Mouse (Mus musculus) retina, postnatal 7 days (tissue): Measurements from ENCODE around the gene Arhgef9.
A peak's percentile ranks its signal among the peaks of the same experiment; 100 is the strongest.

Experiments
- DNase-seq: peaks from one replicate; pipeline ENCODE4 v3.0.0-alpha.2; 2012; ENCODE audit warnings: low read depth, low spot score

Arhgef9 gene

DNA sequence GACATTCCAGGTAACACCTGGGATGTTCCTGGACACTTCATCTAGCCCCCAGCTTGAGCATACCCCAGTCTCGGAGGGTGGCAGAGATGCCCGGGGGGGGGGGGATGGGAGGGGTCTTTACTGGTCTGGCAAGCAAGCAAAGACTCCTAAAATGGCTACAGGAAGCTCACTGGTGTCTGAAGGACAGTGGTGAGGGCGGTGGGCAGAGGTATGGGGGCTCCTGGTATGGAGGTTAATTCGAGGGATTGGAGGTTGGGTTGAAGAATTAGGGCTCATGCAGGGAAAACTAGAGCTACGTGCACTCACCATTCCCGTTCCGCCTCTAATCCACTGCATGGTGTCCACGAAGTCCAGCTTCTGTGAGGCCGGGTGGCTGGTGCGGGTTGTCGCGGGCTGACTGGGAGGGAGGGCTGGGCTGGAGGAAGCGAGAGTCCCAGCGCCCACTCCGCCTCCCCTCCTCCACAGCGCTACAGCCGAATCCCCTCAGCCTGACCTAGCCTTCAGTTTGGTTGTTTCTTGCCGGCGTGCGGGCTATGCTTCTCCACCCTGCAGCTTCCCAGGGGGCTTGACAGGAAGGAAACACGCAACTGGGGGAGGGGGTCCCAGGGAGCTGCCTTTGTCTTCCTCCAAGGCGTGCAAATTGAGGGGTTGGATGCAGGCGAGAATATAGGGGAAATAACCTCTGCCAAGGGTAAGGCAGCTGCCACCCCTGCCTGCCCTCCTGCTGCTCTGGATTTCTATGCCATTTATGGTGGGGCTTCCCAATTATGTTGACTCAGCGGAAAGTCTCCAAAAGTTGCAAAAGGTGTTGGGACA, at the start of gene Arhgef9:
Gene Arhgef9 (minus strand): TSS at position 753 of the 816 bp plus-strand sequence.
- peak; percentile 8 for DNase-seq

- no peak for DNase-seq
Measured at GRCm38 (mm10) chrX:95238896-95239295, 42.2 kb upstream of the Arhgef9 start.

- DNase-seq, result no peak
Measured at GRCm38 (mm10) chrX:95195363-95196103, 1.1 kb downstream of the Arhgef9 start.

- peak; percentile 25 for DNase-seq
Measured at GRCm38 (mm10) chrX:95175978-95176377, 20.7 kb downstream of the Arhgef9 start.

DNA sequence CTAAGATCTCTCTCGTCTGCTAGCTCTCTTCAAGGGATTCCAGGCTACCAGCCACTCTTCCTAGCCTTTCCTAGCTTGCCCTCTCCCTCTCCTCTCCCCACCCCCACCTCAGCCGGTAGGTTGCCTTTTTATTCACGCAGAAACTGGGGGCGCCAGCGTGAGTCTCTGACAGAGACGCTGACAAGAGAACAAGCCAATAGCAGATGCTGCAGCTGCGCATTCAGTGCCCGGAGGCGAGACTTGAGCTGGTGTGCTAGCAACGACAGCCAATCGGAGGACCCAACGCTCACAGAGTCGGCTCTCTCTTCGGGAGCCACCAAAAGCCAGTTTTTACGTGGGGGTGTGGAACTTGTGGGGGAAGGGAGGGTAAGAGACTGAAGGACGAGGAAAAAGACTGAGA, 30.3 kb downstream of the Arhgef9 start:
- peak; percentile 60 for DNase-seq

DNA sequence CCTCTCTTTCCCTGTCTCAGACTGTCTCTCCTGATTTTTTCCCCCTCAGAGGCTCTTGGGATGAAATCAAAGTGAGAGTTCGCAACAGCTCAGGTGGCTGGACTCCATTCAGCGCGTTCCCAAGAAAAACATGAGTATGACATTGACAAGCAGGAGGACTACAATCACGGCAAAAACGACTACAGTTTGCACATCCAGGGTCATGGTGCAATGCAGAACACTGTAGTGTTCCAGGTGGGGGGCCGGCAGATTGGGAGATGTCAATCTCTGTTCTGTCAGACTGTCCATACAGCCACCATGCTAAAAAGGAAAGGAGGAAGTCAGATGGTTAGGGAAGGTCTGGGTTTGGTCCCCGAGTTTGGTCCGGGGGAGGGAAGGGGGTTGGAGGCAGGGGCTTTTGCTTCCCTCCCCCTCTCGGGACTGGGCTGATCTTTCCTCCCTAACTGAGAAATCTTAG, 31.0 kb downstream of the Arhgef9 start:
- no peak for DNase-seq

GRCm38 (mm10) chrX:95164140-95164539, 32.5 kb downstream of the Arhgef9 start:
- DNase-seq, result no peak

DNA sequence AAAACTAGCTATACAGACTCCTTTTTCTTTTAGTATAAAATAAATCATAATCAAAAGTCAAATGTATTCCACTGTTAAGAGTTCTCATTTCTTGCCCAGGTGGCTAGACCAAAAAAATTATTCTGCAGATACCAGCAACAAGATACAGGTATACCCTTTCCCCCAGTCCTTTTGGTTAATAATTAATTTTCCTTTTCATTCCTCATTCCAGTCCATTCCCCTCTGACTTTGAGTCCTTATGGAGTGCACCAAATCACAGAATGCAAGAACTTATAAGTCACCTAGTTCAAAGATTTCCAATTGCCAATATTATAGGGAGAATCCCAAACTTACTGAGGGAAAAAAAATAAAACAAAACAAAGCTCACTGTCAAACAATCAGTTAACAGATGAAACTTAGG, 33.2 kb downstream of the Arhgef9 start:
- no peak for DNase-seq

DNA sequence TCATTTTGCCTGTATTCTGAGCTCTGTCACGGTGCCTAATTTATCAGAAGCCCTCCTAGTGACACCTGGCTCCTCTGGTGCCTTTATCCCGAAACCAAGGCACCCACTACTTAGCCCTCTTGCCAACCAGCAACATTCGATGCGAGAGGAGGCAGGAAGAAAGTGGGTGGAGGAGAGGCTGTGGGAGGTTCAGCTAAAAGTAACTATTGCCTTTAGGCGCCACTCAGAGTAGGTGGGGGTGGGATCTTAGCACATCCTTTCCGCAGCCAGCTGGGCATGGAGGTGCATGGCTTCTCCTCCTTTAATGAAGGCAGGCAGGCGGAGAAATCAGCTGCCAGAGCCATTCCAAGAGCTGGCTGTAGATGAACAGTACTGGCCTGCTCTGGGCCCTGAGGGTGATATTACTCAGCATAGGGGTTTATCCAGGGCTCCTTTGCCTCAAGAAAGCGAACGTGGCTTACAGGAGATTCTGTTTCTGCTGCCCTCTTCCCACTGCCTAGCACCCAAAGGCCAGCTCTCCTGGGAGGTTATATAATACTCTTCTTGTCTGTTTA, 39.7 kb downstream of the Arhgef9 start:
- no peak for DNase-seq

GRCm38 (mm10) chrX:95138636-95139035, 58.0 kb downstream of the Arhgef9 start:
- DNase-seq, result no peak

DNA sequence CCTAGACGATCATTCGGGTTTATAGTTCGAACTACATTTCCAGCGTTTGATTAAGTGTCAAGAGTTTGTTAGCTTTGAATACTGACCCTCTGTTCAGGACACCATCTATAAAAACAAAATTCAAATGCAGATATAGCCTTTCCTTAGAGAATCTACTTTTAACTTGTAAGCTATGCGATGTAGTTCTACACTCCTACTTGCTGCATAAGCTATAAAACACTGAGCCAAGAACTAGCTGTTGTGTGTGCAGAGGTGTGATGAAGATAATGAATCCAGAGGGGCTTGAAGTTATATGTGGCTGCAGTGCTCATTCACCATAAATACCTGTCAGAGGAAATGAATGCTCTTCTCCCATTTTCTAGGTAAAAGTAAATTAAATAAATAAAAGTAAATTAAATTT, 63.2 kb downstream of the Arhgef9 start:
- DNase-seq, result no peak

- no peak for DNase-seq
Measured at GRCm38 (mm10) chrX:95132996-95133395, 63.7 kb downstream of the Arhgef9 start.

GRCm38 (mm10) chrX:95131783-95132182, 64.9 kb downstream of the Arhgef9 start:
- DNase-seq, result no peak

DNA sequence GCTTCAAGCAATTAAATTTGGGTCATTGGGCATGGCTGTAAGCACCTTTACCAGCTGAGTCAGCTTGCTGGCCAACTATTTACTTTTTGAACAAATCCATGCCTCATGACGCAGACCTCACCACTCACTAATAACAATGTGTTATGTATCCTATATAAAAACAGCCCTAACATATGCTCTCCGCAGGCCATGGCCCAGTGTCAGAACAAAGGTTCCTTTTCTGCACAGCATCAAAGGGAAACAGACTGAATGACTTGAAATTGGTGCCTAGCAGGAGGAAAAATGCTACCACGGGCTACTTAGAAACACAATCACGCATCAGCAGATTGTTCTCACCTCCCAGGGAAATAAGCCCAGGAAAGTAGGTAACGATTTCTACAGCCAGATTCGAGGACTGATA, 73.2 kb downstream of the Arhgef9 start:
- DNase-seq, result no peak

DNA sequence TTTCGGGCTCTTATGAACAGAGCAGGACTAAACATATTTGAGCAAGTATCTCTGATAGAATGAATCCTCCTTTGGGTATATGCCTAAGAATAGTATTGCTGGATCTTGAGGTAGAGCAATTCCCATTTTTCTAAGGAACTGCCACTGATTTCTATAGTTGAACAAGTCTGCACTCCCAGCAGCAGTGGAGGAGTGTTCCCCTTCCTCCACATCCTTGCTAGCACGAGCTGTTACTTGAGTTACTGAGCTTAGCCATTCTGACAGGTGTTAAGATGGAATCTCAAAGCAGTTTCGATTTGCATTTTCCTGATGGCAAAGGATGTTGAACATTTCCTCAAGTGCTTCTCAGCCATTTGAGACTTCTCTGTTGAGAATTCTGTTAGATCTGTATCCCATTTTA, 92.3 kb downstream of the Arhgef9 start:
- DNase-seq, result no peak

GRCm38 (mm10) chrX:95087674-95088073, 109.0 kb downstream of the Arhgef9 start:
- DNase-seq, result no peak

- DNase-seq, result no peak
Measured at GRCm38 (mm10) chrX:95077013-95077699, 119.5 kb downstream of the Arhgef9 start.

DNA sequence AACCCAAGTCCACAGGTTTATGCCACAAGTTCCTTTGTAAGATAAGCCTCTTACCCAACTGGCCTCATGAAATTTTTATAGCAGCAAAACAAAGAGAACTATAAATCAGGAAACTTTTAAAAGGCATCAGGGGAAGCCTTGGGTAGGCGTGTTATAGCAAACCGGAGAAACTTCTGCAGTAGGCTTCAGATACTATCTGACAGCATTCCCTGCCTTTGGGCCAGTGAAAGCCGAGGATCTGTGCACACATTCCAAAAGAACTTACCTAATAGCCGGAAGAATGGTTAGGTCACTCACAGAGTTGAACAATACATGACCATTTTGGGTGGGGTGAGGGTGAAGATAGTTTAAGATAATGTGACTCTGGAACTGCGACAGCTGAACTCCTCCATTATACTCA, 168.7 kb downstream of the Arhgef9 start:
- no peak for DNase-seq

DNA sequence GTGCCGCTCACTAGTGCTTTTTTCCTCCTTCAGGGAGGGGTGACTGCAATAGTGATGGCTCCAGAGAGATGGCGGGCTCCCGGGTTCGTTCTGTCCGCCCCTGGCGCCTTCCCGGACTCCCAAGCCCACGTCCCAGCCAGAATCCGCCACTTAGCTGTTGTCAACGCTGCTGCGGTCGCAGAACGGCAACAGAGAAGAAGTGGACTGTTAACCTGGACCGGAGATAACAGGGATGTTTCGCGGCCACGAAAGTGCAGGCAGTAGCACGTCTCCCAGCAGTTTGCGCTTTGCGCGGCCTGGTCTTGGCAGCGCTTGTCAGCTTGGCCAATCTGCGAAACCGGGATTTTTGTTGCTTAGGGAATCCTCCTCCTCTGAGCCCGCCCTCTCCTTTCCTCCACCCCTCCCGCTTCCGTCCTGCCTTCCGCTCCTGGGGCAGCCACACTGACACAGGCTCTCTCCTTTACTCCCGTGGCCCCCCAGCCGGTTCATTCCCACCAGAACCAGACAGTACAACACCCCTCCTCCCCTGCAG, 170.2 kb downstream of the Arhgef9 start, which contains the start of gene Spin4:
Gene Spin4 (minus strand): TSS at position 322 of the 532 bp plus-strand sequence.
- DNase-seq, result peak; percentile 39

GRCm38 (mm10) chrX:95025779-95026360, 170.8 kb downstream of the Arhgef9 start:
- DNase-seq, result peak; percentile 6

DNA sequence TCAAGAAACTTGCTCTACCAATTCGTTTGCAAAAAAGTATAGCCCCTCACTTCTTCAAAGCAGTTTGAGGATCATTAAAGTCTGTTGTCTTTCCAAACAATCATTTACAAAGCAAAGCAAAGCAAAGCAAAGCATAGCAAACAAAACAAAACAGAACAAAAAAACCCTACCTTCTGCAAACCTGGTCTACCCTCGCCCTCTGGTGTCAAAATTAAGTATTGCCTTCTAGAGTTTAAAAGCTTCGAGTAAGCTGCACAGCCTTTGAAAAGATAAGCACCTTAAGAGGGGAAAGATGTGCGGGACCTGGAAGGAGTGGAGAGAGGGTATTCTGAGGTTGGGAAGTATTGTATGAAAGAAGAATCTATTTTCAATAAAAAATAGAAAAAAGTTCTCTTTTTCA, 184.6 kb downstream of the Arhgef9 start:
- peak; percentile 34 for DNase-seq
